Mouse (Mus musculus) left cerebral cortex, adult 2 months (tissue): Measurements from ENCODE around the gene Tepp. TPM values are rescaled to one million over a fixed set of nuclear protein-coding genes. Genes with fewer than 3 reads are reported as not detected.

ENCODE experiments used
- DNase-seq, 2 experiments: peaks; one replicate each; pipeline ENCODE4 v3.0.0; 2021 to 2022; ENCODE audit warnings: low spot score in 2 of 2, mixed read lengths in 1 of 2; ENCODE audit errors: extremely low spot score in 1 of 2
- H3K27ac ChIP-seq: fragments of 200-600 bp; 2 replicates; pipeline ENCODE4 v1.8.1; 2022
- H3K4me3 ChIP-seq: fragments of 200-600 bp; 2 replicates; pipeline ENCODE4 v1.8.1; 2022
- CTCF ChIP-seq: fragments of 200-600 bp; IDR thresholded peaks from 2 replicates; pipeline ENCODE4 v1.8.1; 2022; ENCODE audit warnings: antibody characterized with exemption, mild to moderate bottlenecking, moderate library complexity
- intact Hi-C: fragments of 180-260 bp; cut with DNase I; formaldehyde crosslinking; loops from one replicate; pipeline ENCODE4 v1.15.1; 2025
- total RNA-seq, 2 experiments: library from RNA; stranded (reverse); gene quantifications; 2 replicates each; pipeline ENCODE4 v1.2.3; 2021

Tepp gene
- total RNA-seq, 2 experiments from 2014 or later = not detected

GRCm38 (mm10) chr8:95375374-95375930 lies 65.1 kb downstream of the Tepp start:
- Histone ChIP-seq H3K27ac (no peak overlapping the region), H3K4me3 (no peak overlapping the region)
- no peak for DNase-seq
- TF ChIP-seq CTCF = no peak
- intact Hi-C loops = no loop called here

Other genes starting within 250 kb of the Tepp start
- gene Katnb1, start 229.4 kb upstream of the Tepp start, total RNA-seq = 10 to 100 TPM; 37.6 to 46.2 TPM
- gene Kifc3, start 107.8 kb upstream of the Tepp start, total RNA-seq = 10 to 100 TPM; 58.4 to 61.5 TPM
- gene Cngb1, start 4.0 kb upstream of the Tepp start, total RNA-seq = under 1 TPM; 0.23 to 0.56 TPM
- 10 to 100 TPM; 16.6 to 17.7 TPM for gene Zfp319, start 21.4 kb downstream of the Tepp start, total RNA-seq
- gene Usb1, start 21.7 kb downstream of the Tepp start, total RNA-seq = 10 to 100 TPM; 13.5 to 14.7 TPM
- gene Mmp15, start 41.7 kb downstream of the Tepp start, total RNA-seq = 10 to 100 TPM; 16.7 to 21.0 TPM
- gene Cfap20, start 124.3 kb downstream of the Tepp start, total RNA-seq = 10 to 100 TPM; 57.7 to 58.7 TPM
- 10 to 100 TPM; 71.6 to 86.2 TPM for gene Csnk2a2, start 179.5 kb downstream of the Tepp start, total RNA-seq
- gene Ccdc113, start 223.5 kb downstream of the Tepp start, total RNA-seq = 1 to 10 TPM; 3.3 to 3.4 TPM